Mouse (Mus musculus) 3T3-L1 (cell line): ENCODE data around the gene Riox1.
"Not testable (repeated sequence)": the region's sequence is repeated elsewhere in the genome, so short reads cannot be mapped to it uniquely, and the experiment has no call there.

Source experiments
- DNase-seq: peaks from one replicate; pipeline ENCODE4 v3.0.0-alpha.2; 2015; ENCODE audit warnings: low read depth, low spot score

Gene Riox1

DNA sequence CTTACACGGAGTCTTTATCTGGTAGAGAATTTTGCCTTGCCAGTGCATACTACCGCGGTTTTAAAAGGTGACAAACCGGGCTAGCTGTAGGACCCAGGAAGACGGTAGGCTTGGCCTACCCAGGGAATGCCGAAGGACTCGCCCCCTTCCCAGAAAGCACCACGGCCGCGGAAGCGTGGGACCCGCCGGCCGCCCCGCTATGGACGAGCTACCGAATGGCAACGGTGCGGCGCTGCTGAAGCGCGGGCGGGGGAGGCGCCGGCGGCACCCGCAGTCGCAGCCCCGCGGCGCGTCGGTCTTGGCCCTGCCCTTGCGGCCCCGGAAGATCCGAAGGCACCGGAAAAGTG is at the start of gene Riox1:
Gene Riox1, plus strand, starts transcription at position 116 of the 347 bp plus-strand sequence.
- DNase-seq: peak; percentile 81

DNA sequence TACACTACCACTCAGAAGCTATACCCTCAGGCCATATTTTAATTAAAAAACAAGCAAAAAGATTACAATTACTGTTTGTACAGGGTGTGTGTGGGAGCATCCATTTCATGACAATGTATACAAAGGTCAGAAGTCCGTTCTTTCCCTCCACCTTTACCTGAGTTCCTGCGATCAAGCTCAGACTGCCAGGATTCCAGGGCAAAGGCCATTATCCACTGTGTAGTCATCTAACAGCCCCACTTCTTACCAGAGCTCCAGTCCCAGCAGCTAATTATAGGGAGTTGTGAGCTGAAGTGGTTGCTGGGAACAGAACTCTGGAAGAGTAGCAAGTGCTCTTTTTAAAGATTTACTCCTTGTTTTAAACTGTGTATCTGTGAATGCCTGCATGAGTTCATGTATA is 40.0 kb upstream of the Riox1 start:
- no peak for DNase-seq

DNA sequence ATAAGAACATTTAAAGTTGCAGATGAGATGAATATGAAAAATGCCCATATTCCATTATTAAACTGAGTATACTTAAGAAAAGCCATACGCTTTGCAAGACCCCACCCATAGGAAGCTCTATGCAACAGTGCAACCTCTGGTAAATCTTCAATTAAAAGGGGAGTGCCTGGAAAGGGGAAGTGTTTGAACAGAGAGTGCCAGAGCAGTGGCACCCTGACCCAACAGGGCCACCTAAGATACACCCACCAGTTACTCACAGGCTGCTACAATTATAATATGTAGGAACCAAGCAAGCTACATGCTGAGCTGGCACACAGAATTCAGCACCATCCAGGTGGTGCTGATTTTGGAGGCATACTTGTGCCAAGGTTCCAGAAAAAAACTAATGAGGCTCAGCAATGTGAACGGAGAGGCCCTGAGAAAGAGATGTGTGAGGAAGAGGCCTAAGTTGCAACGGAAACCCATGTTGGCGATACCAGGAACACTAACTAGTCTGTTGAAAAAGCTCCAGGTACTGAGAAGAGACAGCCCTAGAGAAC is 36.1 kb upstream of the Riox1 start:
- DNase-seq: no peak

DNA sequence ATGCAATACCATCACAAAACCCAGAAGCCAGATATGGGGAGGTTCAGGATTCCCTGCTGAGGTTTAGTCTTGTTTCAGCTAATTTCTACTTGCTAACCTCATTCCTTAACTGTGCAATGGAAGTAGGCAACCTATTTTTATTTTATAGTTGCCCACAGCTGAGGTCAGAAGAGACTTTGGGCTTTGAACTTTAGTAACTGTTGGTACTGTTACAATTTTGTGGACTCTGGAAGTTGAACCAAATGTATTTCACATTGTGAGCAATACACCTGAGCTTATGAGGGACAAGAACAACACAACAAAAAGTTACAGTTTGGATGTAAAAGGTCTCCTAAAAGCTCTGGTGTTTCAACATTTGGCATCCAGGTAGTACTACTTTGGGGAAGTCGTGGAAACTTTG is 35.6 kb upstream of the Riox1 start:
- no peak for DNase-seq

DNA sequence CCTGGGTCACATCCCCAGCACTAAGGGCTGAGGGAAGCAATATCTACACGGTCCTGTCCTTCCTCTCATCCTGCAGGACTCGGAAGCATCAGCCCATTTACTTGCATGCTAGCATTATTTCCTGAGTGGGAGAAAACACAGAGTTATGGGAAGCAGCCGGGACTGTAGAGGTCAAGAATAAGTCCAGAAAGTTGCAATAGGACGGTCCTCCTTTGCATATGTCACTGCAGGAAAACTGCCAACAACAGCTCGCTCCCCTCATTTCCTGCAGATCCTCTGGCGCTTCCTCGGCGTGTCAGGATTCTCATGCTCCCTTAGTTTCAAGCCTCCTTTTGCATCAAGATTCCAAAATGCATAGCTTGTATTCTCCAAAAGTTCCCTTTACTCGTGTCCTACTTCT is 33.5 kb upstream of the Riox1 start:
- DNase-seq: no peak

DNA sequence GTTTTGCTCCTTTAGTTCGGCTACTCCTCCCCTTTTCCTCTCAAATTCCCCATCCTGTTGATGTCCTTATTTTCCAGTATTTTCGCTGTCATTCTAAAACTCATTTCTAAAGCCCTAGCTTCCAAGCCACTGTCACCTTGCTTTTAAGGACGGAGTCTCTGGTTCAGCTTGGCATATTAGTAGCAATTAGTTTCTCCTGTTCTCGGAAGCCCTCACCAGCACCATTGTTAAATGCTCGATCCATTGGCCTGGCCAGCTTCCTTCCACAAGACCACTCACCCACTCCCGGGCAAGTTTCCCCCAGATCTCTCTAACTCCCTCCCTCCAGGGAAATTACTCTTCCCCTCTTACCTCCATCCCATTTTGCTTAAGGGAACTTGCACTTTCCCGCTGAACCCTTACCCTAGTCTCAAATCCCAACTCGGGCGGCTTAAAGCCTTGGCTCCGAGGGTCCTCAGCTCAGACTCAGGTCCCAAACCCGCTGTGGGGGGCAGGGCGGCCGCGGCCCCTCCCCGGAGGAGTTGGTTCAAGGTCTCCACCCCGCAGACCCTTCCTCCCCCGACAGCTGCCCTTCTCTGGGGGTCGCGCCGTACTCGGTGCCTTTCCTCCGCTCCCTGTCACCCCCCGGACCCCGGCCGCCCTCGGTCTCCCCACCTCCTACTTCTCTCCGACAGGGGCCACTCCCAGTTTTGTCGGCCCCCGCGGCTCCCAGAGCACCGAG is 29.5 kb upstream of the Riox1 start:
- DNase-seq: peak; percentile 23

DNA sequence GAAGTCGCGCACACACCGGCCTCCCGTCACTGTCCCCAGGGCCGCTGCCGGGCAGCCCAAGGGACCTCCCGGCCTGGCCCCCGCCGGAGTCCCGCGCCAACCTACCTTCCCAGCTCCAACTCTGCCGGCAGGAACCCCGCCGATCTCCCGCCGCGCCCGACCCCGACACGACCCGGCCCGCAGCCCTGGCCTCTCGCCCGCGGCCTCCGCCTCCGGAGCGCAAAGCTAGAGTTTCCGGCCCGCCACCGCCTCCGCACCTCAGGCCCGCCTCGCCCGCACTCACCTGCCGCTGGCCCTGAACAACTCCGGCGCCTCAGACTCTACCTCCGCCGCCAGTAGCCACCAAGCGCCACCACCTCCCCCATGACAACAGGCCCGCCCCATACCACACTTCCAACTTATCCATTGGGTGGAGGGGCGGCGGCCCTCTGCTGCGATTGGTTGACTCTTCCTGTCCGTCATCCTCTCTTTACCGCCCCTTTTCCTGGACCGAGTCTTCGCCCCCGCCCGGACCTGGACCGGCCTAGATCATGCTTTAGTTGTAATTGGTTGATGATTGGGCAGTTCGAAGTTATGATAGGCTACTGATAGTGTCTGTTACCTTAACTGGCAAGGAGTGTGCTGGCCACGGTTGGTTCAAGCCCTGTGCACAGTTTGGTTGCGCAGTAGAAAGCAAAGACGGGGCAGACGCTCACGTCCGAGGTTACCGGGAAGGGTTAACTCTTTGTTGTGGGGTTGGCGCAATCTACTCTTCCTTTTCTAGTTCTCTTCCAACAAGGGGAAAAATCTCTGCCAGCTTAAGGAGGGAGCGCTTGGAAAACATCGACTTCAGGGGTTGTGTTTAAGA is 28.6 kb upstream of the Riox1 start, which contains the start of gene Numb:
Gene Numb, minus strand, starts transcription at position 400 of the 847 bp plus-strand sequence.
- peak; percentile 99 for DNase-seq

DNA sequence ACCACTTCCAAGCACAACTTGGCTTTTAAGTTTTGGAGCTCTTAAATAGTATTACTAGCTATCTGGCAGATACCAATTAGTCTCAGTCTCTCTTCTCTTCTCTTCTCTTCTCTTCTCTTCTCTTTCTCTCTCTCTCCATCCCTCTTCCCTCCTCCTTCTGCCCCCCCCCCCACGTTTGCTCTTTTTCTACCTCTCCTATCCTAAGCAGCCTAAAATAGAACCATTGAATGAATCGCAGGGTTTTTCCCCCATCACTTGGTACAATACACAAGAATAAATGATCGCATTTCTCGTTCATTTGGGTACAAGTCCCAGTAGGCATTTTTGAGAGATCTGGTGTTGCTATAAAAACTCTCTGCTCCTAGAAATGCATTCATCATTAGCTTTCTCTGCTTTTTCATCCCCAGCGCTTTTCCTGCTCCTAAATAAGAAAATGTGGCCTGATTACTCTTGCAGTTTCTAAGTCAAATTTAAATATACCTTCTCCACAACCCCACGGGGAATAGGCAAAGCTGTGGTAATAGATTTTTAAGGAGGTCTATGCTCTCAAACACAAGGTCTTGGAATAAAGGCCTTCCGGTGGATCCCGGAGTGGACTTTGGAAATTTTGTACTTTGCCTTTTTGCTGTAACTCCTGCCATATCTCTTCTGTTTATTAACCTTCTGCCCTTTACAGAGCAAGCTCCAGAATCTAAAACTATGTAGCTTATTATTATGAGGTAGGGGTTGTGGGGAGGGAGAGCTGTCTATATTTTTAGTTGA is 27.5 kb upstream of the Riox1 start:
- DNase-seq: peak; percentile 10

DNA sequence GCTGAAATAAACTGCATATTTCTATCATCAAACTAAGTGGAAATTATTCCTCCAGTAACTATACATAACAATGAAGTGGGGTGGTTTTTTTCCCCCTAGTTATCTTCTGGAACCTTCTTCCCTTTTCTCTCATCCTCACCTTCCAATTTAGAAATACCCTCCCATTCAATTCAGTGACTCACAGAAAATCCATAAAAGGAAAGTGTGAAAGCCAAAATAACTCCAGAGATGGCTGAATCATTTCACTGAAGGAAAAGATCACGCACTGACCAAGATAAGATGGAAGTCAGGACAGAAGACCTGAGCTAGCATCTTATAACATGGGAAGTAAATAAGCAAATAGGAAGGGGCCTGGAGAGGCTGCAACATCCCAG is 26.9 kb upstream of the Riox1 start:
- no peak for DNase-seq

DNA sequence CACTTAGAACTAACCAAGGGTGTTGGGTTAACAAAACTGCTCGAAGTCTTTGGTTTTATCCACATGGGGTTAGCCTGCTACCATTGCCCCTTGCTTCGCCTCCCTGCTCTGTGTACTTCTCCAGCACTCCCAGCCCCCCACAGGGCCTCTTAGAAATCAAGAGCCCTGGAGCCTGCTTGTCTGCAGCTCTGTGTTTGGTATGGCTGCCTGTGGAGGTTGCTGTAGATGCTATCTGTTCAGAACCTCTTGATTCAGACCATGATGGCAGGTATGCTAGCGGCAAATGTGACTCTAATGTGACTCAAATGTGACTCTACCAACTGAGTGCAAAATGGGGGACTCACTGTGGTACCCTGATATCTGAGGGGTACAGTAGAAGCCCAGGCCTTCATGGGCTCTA is 26.1 kb upstream of the Riox1 start:
- DNase-seq: no peak

DNA sequence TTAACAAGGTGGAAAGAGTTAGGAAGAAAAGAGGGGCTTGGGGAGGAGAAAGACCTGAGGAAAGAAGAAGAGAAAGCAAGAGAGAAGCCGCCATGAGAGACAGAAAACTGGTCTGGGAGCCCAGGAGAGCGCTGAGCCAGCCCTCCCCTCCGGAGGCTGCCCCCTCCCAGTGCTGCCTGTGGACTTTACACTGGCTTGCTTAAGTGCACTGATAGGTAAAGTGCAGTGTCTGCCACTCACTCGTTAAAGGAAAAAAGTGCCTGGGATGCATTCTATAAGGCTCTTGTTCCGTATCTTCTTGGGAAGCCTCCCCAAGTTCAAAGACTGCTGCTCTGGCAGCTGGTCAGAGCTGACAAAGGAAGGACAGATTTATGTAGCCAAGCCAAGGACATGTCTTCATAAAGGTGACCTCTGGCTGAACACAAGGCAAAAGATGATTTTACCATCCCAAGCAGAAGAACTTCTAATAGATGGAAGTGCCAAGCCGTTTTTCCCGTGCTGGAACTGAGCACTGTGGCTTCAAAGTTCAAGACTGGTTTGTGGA is 25.2 kb upstream of the Riox1 start:
- no peak for DNase-seq

DNA sequence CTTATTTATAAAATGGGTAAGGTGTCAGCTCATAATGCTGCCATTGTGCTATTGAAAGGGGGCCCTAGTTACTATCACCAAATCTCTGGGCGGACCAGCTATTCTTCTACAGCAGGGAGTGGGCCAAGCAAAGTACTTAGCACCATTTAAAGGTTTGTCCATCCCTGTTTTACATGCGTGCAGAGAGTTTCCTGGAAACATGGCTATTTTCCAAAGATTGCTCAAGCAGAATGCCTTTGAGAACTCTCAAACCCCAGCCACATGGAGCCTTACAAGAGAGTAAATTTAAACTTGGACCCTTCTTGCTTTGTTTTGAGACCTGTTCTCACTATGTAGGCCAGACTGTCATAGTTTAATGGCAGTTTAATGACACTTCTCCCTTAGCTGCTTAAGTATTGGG is 24.3 kb upstream of the Riox1 start:
- no peak for DNase-seq

DNA sequence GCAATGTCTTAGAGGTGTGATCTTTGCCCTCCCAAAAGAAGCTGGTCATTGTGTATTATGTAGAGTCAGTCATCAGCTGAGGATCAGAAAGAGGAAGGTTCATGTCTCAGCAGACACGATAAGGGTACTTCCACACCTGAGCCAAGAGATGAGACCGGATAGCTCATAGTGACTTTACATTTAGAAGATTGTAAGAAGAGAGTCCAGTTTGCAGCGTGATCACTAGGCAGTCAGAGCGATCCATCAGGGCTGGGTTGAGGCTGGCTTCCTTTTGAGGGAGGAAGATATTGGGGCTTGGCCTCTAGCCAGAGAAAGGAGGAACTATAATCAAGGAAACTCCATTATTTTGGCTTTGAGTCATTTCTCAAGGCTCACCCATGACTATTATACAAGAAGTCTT is 22.7 kb upstream of the Riox1 start:
- no peak for DNase-seq

DNA sequence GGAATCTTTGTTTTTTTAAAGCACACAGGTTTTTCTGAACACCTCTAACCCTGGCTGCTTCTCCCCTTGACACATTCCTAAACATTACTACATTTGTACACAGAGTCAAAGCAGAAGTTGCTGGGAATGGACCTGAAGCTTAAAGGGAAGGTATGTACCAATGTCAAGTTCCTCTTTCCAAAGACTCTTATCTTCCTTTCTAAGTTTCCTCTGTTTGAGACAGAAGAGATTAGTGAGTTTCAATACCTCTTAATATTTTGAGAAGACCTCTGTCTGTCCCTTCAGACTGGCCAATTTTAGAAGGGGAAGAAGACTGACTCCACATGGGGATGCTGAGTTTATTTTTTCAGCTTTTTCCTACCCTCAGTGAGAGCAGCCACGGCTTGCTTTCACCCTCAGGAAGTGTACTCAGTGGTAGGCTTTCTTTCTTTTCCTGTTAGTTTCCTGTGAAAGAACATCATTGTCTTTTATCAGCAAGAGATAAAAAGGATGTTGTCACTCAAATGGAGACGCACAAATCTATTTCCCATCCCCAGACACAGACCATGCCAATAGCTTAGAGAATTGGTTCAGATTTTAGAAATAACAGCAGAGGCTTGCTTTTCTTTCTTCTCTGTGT is 21.1 kb upstream of the Riox1 start:
- DNase-seq: no peak

DNA sequence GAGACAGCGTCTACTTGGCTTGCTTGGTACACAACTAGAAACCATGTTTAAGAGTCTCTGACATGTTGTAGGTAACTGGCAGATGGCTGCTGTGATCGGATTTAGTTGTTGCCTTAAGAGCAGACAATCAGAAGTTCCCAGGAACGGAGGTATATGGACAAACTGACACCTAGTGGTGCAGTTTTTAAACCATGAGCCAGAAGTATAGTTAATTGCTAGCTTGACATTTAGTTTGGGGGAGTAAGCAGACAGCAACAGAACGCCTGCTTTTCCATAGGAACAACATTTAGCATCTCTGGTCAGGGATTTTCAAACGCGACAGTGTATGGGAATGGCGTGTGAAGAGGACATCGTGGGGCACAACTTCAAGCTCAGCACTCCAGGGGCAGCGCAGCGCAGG is 12.8 kb upstream of the Riox1 start:
- no peak for DNase-seq

DNA sequence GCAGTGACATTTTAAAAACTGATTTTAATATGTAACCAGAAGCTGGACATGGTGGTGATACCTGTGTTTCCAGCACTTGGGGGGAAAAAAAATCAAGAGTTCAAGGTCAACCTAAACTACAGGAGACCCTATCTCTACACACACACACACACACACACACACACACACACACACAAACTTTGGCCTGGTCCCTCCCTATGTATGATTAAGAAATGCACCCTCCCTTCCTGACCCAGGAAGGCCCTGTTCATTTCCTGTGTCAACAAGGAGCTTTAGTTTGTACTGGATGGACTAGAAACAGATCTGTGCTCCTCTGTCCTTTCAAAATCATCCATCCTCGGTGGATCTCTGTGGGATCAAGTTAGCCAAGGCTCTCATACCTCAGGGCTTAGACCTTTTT is 11.8 kb upstream of the Riox1 start:
- DNase-seq: not testable (repeated sequence)

DNA sequence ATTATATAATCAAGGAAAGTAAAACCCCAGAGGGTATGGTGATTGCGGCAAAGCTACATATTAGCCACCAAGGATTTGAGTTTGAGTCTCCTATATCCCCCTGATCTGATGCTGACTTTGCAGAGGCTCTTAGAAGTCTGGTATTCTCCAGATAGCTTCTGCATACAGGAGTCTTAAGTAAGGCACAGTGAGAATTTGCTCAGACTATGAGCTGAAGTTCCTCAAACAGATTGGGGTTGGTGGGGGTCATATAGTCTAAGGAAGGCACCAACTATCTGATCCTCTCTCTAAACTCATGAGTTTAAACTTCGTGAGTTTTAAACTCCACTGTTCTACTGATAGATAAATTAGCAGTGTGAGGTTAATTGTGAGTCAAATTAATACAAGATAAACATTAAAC is 11.1 kb upstream of the Riox1 start:
- no peak for DNase-seq

DNA sequence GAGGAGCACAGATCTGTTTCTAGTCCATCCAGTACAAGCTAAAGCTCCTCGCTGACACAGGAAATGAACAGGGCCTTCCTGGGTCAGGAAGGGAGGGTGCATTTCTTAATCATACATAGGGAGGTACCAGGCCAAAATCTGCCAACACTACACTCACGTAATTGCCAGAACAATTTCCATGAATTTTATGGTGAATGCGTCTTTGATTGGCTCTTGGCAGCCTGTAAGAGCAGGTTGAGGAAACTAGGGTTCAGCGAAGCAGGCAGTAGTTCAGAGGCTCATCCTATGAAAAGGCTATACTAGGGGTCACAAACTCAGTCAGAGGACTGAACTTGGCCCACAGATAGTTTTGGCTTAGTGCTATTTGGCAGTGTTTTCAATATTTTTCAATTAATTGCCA is 10.4 kb upstream of the Riox1 start:
- no peak for DNase-seq

DNA sequence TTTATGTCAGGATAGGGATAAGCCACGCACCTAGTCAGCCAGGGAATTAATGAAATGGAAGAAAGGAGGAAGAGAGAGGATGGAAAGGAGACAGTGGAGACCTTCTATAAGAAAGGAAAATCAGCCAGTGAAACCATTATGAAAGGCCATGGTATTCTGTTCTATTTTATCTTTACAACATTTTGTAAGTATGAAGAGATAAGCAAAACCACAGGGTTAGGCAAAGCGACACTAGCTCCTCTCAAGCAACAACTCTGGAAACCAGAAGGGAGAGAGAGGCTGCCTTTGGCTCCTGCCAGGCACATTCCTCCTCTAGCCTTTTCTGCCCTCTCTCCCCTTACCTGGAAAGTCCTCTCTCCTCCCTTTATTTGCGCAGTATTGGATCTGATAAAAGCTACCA is 8.5 kb upstream of the Riox1 start:
- no peak for DNase-seq

DNA sequence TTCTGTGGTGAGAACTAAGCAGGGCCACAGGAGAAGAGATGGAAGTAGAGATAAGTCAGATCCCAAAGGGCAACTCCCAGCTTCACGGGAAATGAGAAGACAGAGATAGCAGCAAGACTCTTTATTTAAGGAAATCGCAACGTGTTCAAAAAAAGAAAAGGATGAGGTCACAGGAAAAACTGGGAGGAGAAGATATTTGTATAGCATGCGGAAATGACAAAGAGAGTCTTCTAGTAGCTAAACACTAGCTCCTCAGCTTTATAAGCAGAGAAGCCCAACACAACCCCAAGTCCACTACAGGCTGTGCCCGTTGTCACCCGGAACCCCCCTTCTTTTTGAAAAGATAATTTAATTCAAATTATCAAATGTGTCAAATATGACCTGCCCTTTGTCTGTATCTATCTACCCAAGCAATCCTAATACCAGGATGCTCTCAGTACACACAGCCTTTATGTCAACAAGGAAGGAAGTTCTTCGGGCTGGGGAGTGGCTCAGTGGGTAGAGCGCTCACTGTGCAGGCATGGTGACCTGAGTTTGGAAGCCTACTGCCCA is 3.1 kb upstream of the Riox1 start:
- no peak for DNase-seq

DNA sequence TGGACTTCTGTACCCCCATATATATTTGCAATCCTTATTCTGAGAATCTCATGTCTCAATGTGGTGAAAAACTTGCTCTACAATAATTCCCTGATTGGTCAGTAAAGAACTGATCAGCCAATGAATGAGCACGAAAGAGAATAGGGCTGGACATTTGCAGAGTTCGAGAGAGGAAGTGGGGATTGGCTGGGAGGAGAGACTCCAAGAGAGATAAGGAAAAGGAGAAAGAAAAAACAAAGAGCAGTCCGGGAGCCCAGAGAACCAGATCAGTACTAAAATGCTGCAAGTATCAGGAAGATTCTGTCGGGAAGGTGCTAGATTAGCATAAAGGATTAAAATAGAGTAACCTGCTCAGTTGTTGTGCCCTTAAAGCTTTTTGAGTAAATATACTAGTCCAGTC is 1.4 kb upstream of the Riox1 start:
- no peak for DNase-seq
